Mouse (Mus musculus): Measurements from ENCODE around the gene Kif1b. TPM values are rescaled to one million over a fixed set of nuclear protein-coding genes. Genes with fewer than 3 reads are reported as not detected.

The Kif1b gene
- polyA plus RNA-seq, 1 experiment from 2014 or later = 15.2 TPM

GRCm38 (mm10) chr4:149332726-149333125 lies 25.2 kb upstream of the Kif1b start:
- TF ChIP-seq CTCF (IDR thresholded peaks at IDR 0.05; ENCODE audit: low read depth) = no peak
- Histone ChIP-seq H3K9me3 (ENCODE audit: control insufficient read depth) (no peaks in the 10 kb centered on the region), H3K27me3 (replicated peaks; ENCODE audit: control insufficient read depth, insufficient read depth, low read length) (no peaks in the 10 kb centered on the region), H3K4me1 (replicated peaks; ENCODE audit: control insufficient read depth, insufficient read depth, low read length) (no peaks in the 10 kb centered on the region), H3K27ac (ENCODE audit: low read depth, low read length) (no peak overlapping the region), H3K36me3 (ENCODE audit: control insufficient read depth, insufficient read depth) (peaks cover 94% of the 10 kb centered on the region), H3K4me2 (replicated peaks; ENCODE audit: low read depth) (no peak overlapping the region), H3K9ac (ENCODE audit: low read depth, low read length) (no peak overlapping the region), H3K4me3 (ENCODE audit: low read depth, low read length) (no peak overlapping the region)
- 94% methylated on average over 7 of the region's 7 CpGs for WGBS
- no peak for ATAC-seq

GRCm38 (mm10) chr4:149330495-149330894 lies 23.0 kb upstream of the Kif1b start:
- H3K4me1 ChIP-seq (replicated peaks; ENCODE audit: control insufficient read depth, insufficient read depth, low read length) = no peaks in the 10 kb centered on the region
- peak; percentile 38; the same call in 1 of the 2 replicates for TF ChIP-seq CTCF (IDR thresholded peaks at IDR 0.05; ENCODE audit: low read depth)
- no peak overlapping the region for H3K4me3 ChIP-seq (ENCODE audit: low read depth, low read length)
- H3K9me3 ChIP-seq (ENCODE audit: control insufficient read depth) = no peaks in the 10 kb centered on the region
- H3K4me2 ChIP-seq (replicated peaks; ENCODE audit: low read depth) = no peak overlapping the region
- H3K36me3 ChIP-seq (ENCODE audit: control insufficient read depth, insufficient read depth) = peaks cover 82% of the 10 kb centered on the region
- no peaks in the 10 kb centered on the region for H3K27me3 ChIP-seq (replicated peaks; ENCODE audit: control insufficient read depth, insufficient read depth, low read length)
- no peak overlapping the region for H3K27ac ChIP-seq (ENCODE audit: low read depth, low read length)
- no peak overlapping the region for H3K9ac ChIP-seq (ENCODE audit: low read depth, low read length)
- no peak for ATAC-seq
- 95% methylated on average over 5 of the region's 5 CpGs for WGBS

- WGBS = 87% methylated on average over 4 of the region's 4 CpGs
- no peak overlapping the region for H3K4me2 ChIP-seq (replicated peaks; ENCODE audit: low read depth)
- H3K9me3 ChIP-seq (ENCODE audit: control insufficient read depth) = no peaks in the 10 kb centered on the region
- no peak for ATAC-seq
- TF ChIP-seq CTCF (IDR thresholded peaks at IDR 0.05; ENCODE audit: low read depth) = no peak
- no peak overlapping the region for H3K9ac ChIP-seq (ENCODE audit: low read depth, low read length)
- H3K27ac ChIP-seq (ENCODE audit: low read depth, low read length) = no peak overlapping the region
- peaks cover 64% of the 10 kb centered on the region for H3K36me3 ChIP-seq (ENCODE audit: control insufficient read depth, insufficient read depth)
- H3K4me1 ChIP-seq (replicated peaks; ENCODE audit: control insufficient read depth, insufficient read depth, low read length) = no peaks in the 10 kb centered on the region
- H3K27me3 ChIP-seq (replicated peaks; ENCODE audit: control insufficient read depth, insufficient read depth, low read length) = no peaks in the 10 kb centered on the region
- H3K4me3 ChIP-seq (ENCODE audit: low read depth, low read length) = no peak overlapping the region
Measured at GRCm38 (mm10) chr4:149328735-149329134, 21.2 kb upstream of the Kif1b start.

- Histone ChIP-seq H3K27ac (ENCODE audit: low read depth, low read length) (no peak overlapping the region), H3K27me3 (replicated peaks; ENCODE audit: control insufficient read depth, insufficient read depth, low read length) (no peaks in the 10 kb centered on the region)
Measured at GRCm38 (mm10) chr4:149327281-149327680, 19.8 kb upstream of the Kif1b start.

GRCm38 (mm10) chr4:149325411-149326162 lies 18.1 kb upstream of the Kif1b start:
- no peak overlapping the region for H3K9ac ChIP-seq (ENCODE audit: low read depth, low read length)
- peak; percentile 39; the same call in 1 of the 2 replicates for TF ChIP-seq CTCF (IDR thresholded peaks at IDR 0.05; ENCODE audit: low read depth)
- no peaks in the 10 kb centered on the region for H3K4me1 ChIP-seq (replicated peaks; ENCODE audit: control insufficient read depth, insufficient read depth, low read length)
- no peak overlapping the region for H3K4me3 ChIP-seq (ENCODE audit: low read depth, low read length)
- WGBS = 89% methylated on average over 10 of the region's 10 CpGs
- no peak for ATAC-seq
- no peaks in the 10 kb centered on the region for H3K27me3 ChIP-seq (replicated peaks; ENCODE audit: control insufficient read depth, insufficient read depth, low read length)
- H3K9me3 ChIP-seq (ENCODE audit: control insufficient read depth) = no peaks in the 10 kb centered on the region
- H3K36me3 ChIP-seq (ENCODE audit: control insufficient read depth, insufficient read depth) = peaks cover 33% of the 10 kb centered on the region
- no peak overlapping the region for H3K4me2 ChIP-seq (replicated peaks; ENCODE audit: low read depth)
- H3K27ac ChIP-seq (ENCODE audit: low read depth, low read length) = no peak overlapping the region

More at GRCm38 (mm10) chr4:149327281-149327680, 19.8 kb upstream of the Kif1b start:
- 92% methylated on average over 7 of the region's 7 CpGs for WGBS
- Histone ChIP-seq H3K4me1 (replicated peaks; ENCODE audit: control insufficient read depth, insufficient read depth, low read length) (no peaks in the 10 kb centered on the region), H3K4me2 (replicated peaks; ENCODE audit: low read depth) (no peak overlapping the region), H3K9me3 (ENCODE audit: control insufficient read depth) (no peaks in the 10 kb centered on the region), H3K4me3 (ENCODE audit: low read depth, low read length) (no peak overlapping the region), H3K36me3 (ENCODE audit: control insufficient read depth, insufficient read depth) (peaks cover 50% of the 10 kb centered on the region), H3K9ac (ENCODE audit: low read depth, low read length) (no peak overlapping the region)
- ATAC-seq = no peak
- no peak for TF ChIP-seq CTCF (IDR thresholded peaks at IDR 0.05; ENCODE audit: low read depth)

GRCm38 (mm10) chr4:149323730-149324129 lies 16.2 kb upstream of the Kif1b start:
- Histone ChIP-seq H3K36me3 (ENCODE audit: control insufficient read depth, insufficient read depth) (peaks cover 15% of the 10 kb centered on the region; the same call in 1 of the 2 replicates), H3K27ac (ENCODE audit: low read depth, low read length) (no peak overlapping the region), H3K4me3 (ENCODE audit: low read depth, low read length) (no peak overlapping the region), H3K9me3 (ENCODE audit: control insufficient read depth) (no peaks in the 10 kb centered on the region), H3K27me3 (replicated peaks; ENCODE audit: control insufficient read depth, insufficient read depth, low read length) (no peaks in the 10 kb centered on the region), H3K9ac (ENCODE audit: low read depth, low read length) (no peak overlapping the region), H3K4me1 (replicated peaks; ENCODE audit: control insufficient read depth, insufficient read depth, low read length) (no peaks in the 10 kb centered on the region), H3K4me2 (replicated peaks; ENCODE audit: low read depth) (no peak overlapping the region)
- WGBS = 71% methylated on average over 16 of the region's 16 CpGs
- no peak for ATAC-seq
- no peak for TF ChIP-seq CTCF (IDR thresholded peaks at IDR 0.05; ENCODE audit: low read depth)

All from intestine, postnatal 0 days (tissue).